Mouse (Mus musculus) left cerebral cortex, postnatal 25 days (tissue): ENCODE measurements around the gene Pde10a. TPM values are rescaled to one million over a fixed set of nuclear protein-coding genes. Genes with fewer than 3 reads are reported as not detected.
"Not testable (repeated sequence)": the region's sequence is repeated elsewhere in the genome, so short reads cannot be mapped to it uniquely, and the experiment has no call there.

Experiments used
- DNase-seq, 2 experiments: peaks; one replicate each; pipeline ENCODE4 v3.0.0; 2022; ENCODE audit warnings: low spot score in 2 of 2, mixed read lengths in 1 of 2
- intact Hi-C: fragments of 180-260 bp; cut with DNase I; formaldehyde crosslinking; loops from one replicate; pipeline ENCODE4 v1.15.1; 2025
- total RNA-seq, 2 experiments: library from RNA; stranded (reverse); gene quantifications; 2 replicates each; pipeline ENCODE4 v1.2.3; 2021

Pde10a gene
- total RNA-seq, 2 experiments from 2014 or later: 64.8 to 174 TPM

DNA sequence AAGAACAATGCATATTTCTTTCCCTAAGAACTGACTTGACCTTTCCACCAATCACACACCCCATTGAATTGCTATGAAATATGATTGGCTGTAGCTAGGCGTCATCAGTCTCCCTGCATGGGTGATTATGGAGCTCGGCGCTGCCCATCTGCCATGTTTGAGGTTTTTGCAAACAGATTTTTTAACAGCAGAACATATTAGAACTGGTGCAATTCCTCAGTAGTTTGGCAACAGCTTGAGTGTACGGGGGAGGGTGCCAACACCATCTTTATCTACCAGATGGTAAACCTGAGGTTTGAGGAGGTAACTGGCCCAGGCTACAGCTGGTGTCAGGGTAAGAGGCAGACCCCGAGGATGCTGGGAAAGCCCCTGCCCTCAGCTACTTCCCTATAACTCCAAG lies 177.3 kb downstream of the Pde10a start:
- intact Hi-C loops: no loop called here
- peak; percentile 43 to 71 for DNase-seq

DNA sequence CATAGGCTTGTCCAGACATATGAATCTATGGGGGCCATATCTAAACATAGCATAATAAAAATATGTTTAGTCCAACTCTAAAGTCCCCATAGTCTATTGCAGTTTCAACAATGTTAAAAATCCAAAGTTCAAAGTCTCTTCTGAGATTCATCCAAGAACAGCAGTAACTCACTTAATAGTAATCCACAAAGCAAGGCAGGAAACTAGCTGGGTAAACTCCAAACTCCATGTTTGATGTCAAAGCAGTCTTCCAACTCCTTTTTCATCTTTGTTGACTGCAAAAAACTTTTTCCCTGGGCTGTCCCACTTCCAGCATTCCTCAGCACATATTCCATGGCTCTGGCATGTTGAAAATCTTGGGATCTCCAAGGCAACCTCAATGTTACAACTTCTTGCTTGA lies 182.8 kb downstream of the Pde10a start:
- no peak for DNase-seq
- intact Hi-C loops: no loop called here

DNA sequence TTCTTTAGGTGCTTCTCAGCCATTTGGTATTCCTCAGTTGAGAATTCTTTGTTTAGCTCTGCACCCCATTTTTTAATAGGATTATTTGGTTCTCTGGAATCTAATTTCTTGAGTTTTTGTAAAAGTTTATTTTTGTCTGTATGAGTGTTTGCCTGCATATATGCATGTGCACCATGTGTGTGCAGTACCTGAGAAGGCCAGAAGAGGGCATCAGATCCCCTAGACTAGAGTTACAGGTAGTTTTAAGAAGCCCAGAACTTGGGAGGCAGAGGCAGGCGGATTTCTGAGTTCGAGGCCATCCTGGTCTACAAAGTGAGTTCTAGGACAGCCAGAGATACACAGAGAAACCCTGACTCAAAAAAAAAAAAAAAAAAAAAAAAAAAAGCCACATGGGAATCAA lies 187.6 kb downstream of the Pde10a start:
- intact Hi-C loops, DNase-seq: not testable (repeated sequence)

DNA sequence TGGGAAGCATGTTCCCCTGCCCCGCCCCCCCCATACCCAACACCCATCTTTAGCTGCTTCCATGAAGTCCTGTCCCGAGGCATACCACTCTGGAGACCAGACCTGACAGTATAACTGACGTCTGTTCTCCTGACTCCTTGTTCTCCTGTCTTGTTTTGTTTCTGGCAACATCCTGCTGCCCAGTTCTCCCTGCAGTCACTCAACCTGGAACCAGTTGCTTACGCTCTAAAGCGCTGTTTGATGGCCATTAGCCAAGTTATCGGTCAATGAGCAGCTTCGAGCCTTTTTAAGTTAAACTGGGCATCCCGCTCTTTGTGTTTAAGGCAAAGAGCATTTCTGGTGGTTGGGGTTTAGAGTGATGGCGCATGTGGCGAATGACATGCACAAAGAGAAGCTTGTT lies 195.8 kb downstream of the Pde10a start:
- intact Hi-C loops: loop anchor here (5.0 kb wide), 1 partner anchor 109 kb away; no protein-coding TSS in a partner anchor
- no peak for DNase-seq

DNA sequence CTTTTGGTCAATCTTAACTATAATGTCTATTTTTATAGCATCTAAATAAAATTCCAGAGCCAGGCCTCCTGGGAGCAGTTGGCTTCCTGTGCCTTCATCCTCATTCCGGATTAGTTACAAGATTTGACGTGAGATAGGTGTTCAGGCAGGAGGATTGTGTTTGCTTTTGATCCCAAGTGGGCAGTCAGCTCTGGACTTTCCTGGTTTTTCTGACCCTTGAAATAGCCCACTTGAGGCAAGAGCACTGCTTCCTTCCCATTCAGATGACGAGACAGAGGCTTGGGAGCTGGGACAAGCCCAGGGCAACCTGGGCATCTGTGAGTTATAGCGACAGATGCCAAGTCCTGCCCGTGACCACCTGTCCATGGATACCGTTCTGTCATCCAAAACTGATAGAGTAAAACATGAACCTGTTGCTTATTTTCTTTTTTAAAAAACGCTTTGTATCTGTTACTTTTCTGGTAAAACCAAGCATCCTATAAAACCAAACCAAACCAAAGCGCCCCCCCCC lies 199.3 kb downstream of the Pde10a start:
- DNase-seq: no peak
- intact Hi-C loops: loop anchor here (5.0 kb wide), 1 partner anchor 112 kb away; no protein-coding TSS in a partner anchor

DNA sequence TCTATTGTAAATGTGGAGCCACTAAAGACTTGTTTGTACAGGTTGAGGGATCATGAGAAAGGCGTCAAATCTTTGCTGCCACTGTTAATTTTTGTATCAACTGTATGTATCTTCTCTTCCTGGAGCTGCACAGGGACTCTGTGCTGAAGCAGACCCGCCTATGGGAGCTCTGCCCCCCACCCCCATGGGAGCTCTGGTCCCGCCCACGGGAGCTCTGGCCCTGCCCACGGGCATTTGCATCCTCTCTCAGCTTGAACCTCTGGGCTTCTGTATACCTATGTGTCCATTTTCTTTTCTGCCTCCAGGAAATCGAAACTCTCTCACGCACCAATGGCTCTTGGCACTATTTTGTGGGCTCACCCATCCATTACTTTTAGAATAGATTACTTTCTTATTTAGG lies 203.5 kb downstream of the Pde10a start:
- intact Hi-C loops: no loop called here
- DNase-seq: no peak

DNA sequence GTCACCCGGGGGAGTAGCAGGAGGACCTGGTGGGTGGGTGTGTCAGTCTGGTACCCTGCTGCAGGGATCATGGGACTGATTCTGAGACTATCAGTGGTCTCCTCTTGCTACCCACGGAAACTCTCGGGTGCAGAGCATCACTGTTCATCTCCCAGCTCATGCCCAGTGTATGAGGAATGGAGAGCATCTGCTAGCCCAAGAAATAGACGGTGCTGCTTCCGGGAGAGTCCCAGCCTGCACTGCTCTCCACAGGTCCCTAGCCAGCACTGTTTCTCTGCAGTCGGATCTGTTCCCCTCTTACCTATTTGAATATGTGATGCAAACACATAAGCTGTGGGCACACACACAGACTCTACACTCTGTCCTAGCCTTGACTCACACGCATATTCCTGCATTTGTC lies 204.6 kb downstream of the Pde10a start:
- DNase-seq: no peak
- intact Hi-C loops: no loop called here

DNA sequence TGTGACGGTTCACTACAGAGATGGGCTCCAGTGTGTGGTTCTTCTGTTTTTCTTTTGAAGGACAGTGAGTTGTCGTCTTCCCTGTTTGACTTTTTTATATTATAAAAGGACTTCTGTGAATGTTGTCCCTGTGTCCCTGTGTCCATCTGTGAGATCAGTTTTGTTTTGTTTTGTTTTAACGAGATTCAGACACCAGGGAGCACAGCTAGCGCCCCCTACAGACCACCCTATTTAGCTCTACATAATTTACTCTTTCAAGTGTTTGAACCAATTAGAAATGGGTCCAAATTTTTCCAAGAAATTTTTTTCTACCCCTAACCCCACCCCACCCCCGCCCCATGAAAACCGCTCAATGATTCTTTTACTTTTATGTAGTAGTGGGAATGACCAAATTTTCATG lies 205.9 kb downstream of the Pde10a start:
- DNase-seq: no peak
- intact Hi-C loops: no loop called here

DNA sequence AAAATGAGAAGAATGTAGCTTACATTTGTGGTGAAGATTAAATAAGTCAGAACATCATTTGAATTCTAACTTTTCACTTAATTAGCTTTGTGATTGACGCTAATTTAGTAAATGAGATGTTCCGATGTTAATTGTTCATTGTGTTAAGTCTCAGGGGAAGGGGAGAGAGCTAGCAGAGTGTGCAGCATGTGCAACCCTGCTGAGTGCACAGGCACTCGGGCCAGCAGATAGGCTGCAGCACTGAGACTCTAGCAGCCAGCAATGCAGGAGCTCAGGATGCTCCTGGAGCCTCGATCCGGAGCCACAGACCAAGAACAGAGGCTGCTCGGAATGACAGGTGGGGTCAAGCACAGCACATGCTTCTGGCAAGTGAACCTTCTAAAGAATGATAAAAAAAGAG lies 211.1 kb downstream of the Pde10a start:
- intact Hi-C loops: no loop called here

DNA sequence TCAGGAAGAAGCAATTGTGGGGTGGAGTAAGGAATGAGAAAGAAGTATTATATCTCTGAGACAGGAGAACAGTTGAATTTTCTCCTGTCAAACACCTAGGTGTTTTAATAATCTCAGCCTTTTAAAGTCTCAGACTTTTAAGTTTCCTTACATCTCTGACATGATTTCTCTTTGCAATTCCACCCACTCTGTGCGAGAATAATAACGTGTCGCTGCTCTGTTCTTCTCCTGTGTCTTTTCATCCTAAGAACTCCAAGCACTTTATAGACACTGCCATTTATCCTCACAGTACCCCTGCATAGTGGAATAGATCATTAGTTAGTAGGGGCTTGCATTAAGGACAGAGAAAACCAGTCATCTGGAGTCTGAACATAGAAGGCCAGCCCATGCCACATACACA lies 217.6 kb downstream of the Pde10a start:
- no peak for DNase-seq
- intact Hi-C loops: loop anchor here (10.0 kb wide), 1 partner anchor 192 kb away; no protein-coding TSS in a partner anchor

More for the DNA sequence above, 211.1 kb downstream of the Pde10a start:
- DNase-seq: no peak

DNA sequence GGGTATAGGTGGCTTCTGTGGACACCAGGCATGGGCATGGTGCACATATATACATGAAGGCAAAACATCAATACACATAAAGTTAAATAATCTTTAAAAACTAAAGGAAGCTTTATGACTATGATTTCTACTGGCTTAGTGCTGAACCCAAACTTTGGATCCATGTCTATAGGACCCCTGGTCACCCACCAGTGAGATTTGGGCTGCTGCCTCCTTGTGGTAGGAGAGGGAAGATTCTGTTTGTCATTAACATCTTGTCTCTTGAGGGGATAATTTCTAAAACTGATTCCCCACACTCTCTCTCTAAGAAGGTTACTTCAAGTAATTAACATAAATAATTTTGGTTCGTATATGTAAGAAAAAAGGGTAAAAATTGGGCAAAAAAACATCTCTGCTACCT lies 220.2 kb downstream of the Pde10a start:
- DNase-seq: no peak
- intact Hi-C loops: loop anchor here (10.0 kb wide), 1 partner anchor 189 kb away; no protein-coding TSS in a partner anchor

DNA sequence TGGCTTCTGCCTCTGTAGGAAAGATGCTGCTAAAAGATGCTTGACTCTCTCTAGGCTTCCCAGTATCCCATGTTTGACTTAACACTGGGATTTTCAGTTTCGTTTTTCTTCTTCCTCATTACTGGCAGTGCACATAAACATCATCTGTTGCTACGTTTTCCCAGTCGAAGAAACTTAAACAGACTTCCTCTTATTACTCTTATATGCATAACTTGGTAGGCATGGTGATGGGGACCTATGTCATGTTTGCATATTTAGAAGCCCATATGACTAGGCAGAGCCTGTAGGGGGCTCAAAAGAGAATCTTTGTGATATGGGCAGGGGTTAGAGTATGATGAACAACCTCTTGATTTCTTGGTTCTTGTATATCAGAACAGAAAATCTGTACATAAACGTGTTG lies 224.3 kb downstream of the Pde10a start:
- intact Hi-C loops: loop anchor here (10.0 kb wide), 1 partner anchor 185 kb away; no protein-coding TSS in a partner anchor

DNA sequence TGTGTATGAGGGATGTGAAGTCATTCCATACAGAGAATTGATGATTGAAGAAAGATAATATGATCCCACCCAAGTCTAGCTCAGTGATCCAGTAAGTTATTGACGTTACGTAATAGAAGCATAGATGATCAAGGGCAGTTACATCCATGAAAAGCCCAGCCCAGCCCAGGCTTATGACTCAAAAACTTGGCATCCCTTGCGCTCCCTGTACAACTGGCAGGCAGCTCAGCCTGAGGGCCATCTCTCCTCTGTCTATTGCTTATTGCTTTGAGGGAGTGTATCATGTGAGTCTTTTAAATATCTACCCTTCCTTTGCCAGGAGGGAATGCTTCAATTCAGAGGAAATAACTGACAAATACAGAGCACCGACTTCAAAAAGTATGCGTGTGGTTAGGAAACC lies 232.4 kb downstream of the Pde10a start:
- DNase-seq: no peak
- intact Hi-C loops: no loop called here

More for the DNA sequence above, 224.3 kb downstream of the Pde10a start:
- DNase-seq: no peak

DNA sequence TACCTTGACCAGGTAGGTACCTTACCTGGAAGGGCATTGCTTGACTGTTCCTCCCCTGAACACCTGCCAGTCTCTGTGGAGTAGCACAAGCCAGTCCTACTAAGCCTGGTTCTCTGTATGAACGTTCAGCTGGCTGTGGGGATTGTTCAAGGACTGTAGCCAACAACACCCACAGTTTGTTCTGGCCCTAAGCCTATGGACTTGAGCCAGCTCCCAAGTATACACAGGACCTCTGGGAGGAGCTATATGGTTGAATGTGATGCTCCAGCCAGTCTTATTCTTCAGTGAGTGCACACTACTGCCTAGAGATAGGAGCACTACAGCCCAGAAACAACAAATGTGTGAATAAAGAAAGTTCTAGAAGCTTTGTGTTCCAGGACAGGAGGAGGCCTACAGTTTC lies 238.1 kb downstream of the Pde10a start:
- intact Hi-C loops: no loop called here
- DNase-seq: peak in 1 of 2 experiments; percentile 62

DNA sequence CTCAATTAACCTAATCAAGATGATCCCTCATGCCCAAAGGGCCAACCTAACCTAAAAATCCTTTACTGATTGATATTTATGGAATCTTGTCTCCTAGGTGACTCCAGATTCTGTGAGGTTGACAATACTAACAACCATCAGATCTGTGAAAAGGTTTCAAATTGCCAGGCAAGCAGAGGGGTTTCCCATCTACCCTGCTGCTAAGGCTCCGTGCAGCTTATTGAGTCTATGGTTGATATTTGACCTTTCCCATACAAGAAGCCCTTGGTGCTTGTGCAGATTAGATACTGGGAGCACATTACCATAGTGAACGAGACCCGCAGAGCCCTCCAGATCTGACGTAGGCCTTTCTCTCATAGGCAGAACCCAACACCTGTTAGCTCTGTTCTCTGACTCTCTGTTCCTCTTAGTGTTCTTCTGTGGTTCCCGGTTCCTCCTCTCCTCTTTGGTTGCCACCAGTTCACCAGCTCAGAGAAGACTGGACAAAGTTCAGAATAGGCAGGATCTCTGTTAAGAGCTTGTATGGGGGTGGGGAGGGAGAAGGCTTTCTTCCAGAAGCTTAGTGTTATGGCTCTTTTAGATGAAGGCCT lies 240.9 kb downstream of the Pde10a start:
- DNase-seq: no peak
- intact Hi-C loops: no loop called here

DNA sequence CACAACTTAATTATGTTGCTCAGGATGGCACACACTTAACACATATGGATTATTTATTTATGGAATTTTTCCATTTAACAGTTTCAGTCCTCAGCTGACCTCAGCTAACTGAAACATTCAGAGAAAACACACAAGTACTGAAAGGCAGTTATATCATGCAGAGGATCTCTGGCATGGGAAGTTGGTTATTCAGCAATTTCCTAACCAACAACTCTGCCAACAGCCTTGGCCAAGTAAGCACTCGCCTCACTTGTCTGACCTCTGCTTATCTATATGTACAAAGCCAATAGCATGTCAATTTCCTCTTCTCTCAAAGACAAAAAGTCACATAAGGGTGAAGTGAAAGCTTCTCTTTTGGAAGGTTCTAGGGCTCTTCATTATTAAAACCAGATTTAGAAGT lies 244.0 kb downstream of the Pde10a start:
- DNase-seq: no peak
- intact Hi-C loops: no loop called here

DNA sequence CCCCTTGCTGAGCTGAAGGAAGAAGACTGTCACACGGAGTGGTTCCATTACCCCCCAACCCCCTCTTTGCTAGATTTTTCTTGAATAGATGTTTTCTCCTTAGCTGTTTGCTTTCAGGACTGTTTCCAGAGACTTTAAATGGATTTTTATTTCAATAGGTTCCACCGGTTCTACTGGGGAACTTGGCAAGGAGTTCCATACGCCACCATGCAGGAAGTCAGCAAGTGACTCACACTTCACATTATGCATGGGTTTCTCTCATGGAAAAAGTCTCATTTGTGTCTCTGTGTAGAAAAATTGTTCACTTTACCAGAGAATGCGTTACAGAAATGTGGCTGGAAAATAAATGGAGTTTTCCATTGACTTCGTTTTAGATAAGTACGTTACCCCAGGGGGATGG lies 248.2 kb downstream of the Pde10a start:
- DNase-seq: peak in 1 of 2 experiments; percentile 90
- intact Hi-C loops: no loop called here

DNA sequence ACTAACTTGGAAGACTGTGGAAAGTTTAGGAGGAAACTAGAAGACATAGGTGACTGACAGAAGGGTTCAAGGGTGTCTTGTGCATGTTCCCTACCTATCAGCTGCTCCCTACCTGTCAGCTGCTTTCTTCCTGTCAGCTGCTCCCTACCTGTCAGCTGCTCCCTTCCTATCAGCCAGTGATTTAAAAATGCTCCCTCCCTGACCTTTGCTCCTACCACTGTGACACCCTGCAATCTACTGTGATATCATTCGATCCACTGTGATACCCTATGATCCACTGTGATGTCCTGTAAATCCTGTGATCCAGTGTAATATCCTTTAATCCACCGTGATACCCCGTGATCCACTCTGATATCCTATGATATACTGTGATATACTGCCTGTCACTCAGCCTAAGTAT lies 249.1 kb downstream of the Pde10a start:
- no peak for DNase-seq
- intact Hi-C loops: no loop called here

DNA sequence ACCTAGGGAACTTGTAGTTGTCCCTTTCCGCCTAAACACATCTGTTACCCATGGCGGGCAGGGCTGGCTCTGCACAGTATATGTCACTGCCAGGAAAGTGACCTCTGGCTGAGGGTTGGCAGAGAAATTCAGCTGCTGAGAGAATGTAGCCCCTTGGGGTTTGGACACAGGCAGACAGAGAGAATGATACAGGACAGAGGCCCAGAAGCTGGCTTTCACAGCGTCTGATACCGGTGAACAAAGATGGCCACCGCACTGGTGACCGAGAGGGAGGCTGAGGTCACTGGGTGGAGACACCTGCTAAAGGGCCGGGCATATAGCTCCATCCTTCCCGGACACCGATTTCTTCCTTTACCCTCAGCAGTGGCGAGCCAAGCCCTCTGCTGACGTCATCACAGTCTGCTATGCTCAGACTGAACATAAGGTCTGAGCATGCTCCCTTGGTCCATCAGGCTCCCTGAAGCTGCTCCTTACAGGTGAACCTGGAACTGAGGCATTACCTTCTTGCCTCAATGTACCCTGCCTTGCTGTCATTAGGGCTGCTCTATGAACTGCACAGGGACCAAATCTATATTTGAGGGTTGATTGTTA lies 250.5 kb downstream of the Pde10a start:
- intact Hi-C loops: no loop called here
- no peak for DNase-seq

DNA sequence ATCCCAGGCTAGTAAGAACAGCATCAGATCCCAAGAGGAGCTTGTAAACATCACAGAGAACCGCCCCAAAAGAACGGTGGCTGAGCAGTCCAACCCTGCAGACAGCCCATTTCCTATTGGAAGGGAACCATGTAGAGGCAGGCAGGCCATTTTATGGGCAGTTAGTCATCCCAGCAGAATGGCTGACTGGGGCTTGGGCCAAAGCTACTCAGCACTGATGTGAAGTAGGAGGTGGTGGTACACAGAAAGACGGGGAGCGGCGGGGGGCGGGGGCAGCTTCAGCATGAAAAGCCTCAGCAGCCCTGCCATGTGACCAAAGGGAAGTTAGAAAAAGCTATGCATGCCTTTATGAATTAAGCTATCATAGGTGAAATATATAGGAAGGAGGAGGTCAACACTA lies 252.5 kb downstream of the Pde10a start:
- intact Hi-C loops: no loop called here
- DNase-seq: peak in 1 of 2 experiments; percentile 87

DNA sequence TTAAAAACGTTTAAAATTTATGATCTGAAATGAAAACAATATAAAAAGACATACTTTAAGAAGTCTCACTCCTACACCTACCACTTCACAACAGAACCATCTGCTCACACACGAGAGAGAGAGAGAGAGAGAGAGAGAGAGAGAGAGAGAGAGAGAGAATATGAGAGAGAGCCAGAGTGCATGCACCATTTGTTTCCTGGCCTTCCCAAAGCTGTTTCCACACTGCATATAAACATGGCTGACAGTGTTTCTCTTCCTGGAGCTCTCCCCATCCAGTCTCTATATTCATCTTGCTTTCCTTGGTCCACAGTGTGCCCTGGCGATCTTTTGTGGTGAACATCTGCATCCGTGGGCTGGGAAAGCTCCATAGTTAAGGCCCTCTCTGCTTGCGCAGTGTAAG lies 253.7 kb downstream of the Pde10a start:
- peak in 1 of 2 experiments; percentile 58 for DNase-seq

More for the DNA sequence above, 253.7 kb downstream of the Pde10a start:
- intact Hi-C loops: no loop called here
